Mouse (Mus musculus): ENCODE results near the gene H3f3a.

H3f3a gene

DNA sequence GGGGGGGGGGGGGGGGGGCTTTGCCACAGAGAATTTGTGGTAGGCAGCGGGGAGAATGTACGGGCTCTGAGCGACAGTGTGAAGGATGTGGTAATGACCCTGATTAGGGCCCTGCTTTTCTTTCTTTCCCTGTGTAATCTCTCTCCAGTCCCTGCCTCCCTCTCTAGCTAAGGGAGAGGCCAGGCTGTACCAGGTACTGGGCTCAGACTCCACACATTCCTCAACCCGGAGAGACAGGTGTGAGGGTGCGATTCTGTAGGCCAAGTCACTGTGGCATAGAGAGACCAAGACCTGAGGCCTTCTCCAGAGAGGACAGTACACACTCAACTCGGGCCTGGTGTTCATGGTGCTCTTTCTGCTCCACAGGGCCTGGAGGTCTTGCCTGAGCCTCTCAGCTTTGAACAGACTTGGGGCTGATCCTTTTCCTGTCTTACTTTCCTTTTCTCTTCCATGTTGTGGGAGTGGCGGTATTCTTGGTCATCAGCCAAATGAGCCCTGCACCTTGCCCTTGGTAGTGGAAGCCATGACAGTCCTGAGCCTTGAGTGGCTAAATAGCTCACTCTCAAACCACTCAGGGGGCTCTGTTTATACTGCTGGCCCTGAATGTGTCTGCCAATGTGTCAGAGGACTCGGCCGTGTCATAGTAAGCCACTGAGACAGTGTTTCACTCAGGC is 30.7 kb downstream of the H3f3a start:
- DNase-seq (ENCODE audit: low read depth, low spot score) = no peak

GRCm38 (mm10) chr1:180781250-180781649 is 32.5 kb downstream of the H3f3a start:
- DNase-seq (ENCODE audit: low read depth, low spot score) = no peak

DNA sequence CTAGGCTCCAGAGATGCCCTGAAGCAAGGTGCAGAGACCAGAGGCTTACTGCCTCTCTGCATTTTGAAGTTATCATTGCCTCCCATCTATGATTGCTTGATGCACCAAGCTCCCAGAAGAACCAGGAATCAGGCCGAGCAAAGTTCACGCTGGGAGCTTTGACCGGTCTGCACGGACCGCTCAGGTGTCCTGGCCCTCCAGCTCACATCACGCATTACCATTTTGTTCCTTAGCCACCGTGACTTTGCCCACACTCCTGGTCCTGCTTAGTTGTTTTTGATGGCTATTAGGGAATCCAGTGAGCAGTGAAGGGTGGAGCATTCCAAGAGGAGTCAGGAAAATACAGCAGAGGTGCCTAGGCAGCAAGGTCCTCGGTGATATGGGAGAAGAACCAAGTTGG is 33.5 kb downstream of the H3f3a start:
- DNase-seq (ENCODE audit: low read depth, low spot score) = no peak

- DNase-seq (ENCODE audit: low read depth, low spot score) = no peak
Observed at GRCm38 (mm10) chr1:180778941-180779340, 34.8 kb downstream of the H3f3a start.

- no peak for DNase-seq (ENCODE audit: low read depth, low spot score)
Observed at GRCm38 (mm10) chr1:180778403-180778754, 35.4 kb downstream of the H3f3a start.

DNA sequence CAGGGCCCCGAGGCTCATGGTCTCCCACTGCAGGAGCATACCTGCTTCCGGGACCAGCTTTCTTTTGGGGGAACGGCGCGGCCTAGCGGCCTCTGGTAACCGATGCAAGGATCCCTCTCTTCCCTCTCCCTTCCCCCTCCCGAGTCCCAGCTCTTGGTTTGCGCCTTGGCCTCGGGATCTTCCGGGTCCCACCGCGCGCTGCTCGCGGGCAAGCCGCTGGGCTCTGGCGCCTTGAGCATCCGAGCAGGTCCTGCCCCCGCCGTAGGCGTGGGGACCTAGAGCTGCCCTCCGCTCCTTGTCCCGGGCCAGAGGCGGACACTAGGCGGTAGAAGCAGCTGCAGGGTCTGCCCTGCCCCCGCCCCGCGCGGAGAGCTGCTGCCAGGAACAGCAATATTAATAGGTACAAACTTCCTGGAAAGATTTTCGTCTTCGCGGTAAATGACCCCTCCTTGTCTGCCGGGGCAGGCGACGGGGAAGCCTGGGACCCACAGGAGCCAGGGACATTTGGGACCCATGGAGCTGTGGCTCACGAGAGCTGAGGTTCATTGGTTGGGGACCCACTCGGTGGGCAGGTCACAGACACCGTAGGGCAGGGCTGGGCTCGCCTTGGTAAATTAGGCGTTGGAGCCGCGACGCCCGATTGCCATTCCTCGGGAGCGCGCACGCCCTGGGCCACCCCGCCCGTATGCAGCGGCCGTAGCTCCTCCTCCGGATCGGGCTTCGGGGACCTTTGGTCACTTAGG is 35.9 kb downstream of the H3f3a start:
- peak; percentile 49 for DNase-seq (ENCODE audit: low read depth, low spot score)

- no peak for DNase-seq (ENCODE audit: low read depth, low spot score)
Observed at GRCm38 (mm10) chr1:180777289-180777659, 36.5 kb downstream of the H3f3a start.

DNA sequence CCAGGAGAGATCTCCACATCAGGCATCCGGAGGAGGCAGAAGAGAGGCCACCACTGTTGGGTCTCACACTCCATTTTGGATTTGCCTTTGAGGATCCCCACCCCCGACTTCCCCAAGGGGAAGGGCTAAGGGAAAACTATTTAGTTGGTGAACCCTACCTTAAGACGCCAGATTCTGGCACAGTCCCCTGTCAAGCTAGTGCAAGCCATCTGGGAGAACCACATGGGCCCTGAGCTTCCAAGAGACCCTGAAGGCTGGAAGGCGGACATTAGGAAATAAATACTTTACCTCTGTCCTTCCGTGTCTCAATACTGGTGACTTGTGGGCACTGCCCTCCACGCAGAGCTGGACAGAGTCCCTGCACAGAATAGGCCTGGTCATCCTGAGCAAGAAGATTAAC is 37.2 kb downstream of the H3f3a start:
- DNase-seq (ENCODE audit: low read depth, low spot score) = no peak

- DNase-seq (ENCODE audit: low read depth, low spot score) = no peak
Observed at GRCm38 (mm10) chr1:180775849-180776493, 37.8 kb downstream of the H3f3a start.

DNA sequence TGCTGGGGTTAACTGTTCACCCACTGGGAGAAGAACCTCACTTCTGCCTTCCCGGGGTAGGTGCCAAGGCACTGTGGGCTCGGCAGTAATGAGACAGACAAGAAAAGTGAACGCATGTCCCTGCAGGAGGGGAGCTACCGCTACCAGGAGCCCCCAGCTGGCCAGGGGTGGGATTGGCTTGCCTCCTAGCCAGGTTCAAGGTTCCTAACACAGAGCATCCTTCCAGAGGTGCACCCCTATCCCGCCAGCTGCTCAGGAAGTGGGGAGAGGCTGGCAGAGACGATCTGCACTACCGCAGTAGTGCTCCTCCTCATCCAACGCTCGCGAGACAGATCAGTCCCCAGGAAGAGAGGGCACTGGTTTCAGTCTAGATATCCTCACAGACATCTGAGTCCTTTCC is 38.4 kb downstream of the H3f3a start:
- DNase-seq (ENCODE audit: low read depth, low spot score) = no peak

DNA sequence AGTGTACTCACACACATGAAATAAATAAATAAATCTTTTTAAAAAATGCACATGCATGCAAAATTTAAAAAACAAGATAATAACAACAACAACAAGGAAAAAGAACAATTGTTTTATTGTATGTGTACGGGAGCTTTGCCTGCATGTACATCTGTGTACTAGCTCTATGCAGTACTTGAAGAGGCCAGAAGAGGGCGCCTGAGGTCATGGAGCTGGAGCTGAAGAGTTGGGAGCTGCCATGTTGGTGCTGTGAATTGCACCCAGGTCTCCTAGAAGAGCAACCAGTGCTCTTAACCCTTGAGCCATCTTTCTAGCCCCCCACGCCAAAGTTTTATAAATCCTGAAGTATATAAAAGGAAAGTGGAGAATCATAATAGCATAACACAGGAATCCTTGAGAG is 39.1 kb downstream of the H3f3a start:
- DNase-seq (ENCODE audit: low read depth, low spot score) = no peak

DNA sequence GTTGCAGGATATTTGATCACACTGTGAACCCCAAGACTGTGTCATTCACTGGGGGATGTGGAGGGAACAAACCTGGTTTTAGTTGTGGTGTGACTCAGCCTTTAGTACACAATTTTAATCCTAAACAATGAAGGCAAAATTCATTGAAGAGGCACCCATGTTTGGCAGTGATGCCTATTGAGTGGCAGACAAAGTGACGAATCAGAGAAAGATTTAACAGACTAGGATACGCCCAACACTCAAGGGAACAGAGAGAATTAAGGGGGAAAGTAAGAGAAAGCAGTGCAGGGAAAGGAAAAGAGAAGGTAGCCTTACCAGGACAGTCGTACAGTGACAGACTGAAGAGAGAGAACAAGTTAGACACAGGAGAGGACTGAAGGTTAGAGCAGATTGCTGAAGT is 41.5 kb downstream of the H3f3a start:
- DNase-seq (ENCODE audit: low read depth, low spot score) = no peak

GRCm38 (mm10) chr1:180771722-180772121 is 42.0 kb downstream of the H3f3a start:
- no peak for DNase-seq (ENCODE audit: low read depth, low spot score)

- DNase-seq (ENCODE audit: low read depth, low spot score) = no peak
Observed at GRCm38 (mm10) chr1:180771306-180771705, 42.4 kb downstream of the H3f3a start.

DNA sequence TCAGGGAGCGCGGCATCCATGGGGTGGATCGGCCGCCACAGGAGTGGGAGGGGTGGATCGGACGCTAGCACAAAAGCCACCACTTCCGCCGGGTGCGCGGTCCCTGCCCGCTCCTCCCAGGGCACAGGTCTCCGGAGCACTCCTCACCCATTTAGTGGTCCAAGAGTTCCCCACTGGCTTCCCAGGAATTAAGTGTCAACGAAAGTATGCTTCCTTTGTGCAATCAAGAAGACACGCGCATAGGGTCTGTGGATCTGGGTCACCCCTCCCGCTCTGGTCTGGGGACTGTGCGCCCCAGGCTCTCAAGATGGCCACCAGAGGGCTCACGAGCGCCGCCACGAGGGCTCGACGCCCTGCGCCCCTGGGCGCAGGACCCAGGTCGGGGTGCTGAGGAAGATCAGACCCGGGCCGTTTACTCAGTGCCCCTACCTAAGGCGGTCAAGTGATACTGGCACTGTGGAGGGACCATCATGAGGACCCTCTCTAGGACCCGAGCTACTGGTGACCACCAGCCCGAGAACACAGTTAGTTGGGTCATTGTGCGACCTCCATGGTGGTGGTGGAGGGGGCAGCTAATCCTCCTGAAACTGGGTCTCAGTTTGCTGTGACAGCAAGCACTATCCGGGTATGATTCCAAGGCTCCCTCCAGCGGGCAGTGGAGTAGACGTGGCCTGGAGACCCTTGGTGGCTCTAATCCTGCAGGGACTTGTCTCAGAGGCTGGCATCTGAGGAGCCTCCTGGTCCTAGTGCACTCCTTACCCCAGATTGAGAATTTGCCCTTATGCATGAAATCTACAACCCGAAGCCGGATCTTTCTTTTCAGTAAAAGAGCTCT is 45.2 kb downstream of the H3f3a start:
- DNase-seq (ENCODE audit: low read depth, low spot score) = peak; percentile 56

- no peak for DNase-seq (ENCODE audit: low read depth, low spot score)
Observed at GRCm38 (mm10) chr1:180767541-180768333, 46.0 kb downstream of the H3f3a start.

DNA sequence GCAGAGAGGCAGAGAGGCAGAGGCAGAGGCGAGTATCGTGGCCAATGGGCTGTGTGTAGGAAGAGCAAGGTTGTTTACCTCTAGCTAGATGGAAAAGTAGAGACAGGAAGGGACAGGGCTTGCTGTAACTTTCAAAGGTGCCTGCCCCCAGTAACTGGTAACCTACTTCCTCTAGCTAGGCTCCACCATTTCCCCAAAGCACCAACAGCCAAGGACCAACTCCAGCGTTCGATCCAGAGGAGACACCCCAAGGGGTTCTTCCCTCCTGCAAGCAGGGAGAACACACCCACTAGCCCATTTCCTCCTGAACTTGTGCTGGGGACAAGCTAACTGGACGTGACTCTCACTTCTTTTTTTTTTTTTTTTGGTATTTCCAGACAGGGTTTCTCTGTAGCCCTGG is 47.2 kb downstream of the H3f3a start:
- DNase-seq (ENCODE audit: low read depth, low spot score) = no peak

DNA sequence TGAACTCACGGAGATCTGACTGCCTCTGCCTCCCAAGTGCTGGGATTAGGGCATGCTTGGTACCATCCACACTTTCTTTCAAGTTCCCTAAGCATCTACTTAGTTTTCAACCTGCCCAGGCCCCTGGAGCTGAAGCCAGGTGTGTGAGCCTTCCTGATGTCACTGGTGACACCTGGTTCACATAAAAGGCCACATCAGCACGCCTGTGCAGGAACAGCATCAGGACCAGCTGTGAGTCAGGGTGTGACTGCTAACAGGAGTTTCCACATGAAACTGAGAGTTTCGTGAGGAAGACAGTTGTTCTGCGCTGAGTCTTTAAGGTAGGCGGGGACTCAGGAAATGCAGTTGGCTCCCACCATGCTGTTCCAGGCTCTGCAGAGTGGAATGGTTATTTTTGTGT is 48.4 kb downstream of the H3f3a start:
- no peak for DNase-seq (ENCODE audit: low read depth, low spot score)

GRCm38 (mm10) chr1:180763828-180764227 is 49.9 kb downstream of the H3f3a start:
- DNase-seq (ENCODE audit: low read depth, low spot score) = peak; percentile 69

GRCm38 (mm10) chr1:180763307-180763706 is 50.4 kb downstream of the H3f3a start:
- DNase-seq (ENCODE audit: low read depth, low spot score) = no peak

DNA sequence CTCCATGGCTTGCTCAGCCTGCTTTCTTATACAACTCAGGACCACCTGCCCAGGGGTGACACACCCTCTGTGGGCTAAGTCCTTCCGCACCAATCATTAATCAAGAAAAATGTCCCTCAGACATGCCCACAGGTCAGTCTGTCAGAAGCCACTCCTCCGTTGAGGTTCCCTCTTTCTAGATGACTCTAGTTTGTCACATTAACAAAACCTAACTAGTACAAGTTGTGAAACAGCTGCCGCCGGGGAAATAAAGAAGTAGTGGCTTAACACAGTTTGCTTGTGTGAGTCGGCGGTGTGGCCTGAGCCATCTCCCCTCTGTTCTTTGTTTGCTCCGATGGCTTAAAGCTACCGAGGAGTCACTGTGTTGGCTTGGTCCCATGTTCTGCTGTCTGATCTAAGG is 51.1 kb downstream of the H3f3a start:
- DNase-seq (ENCODE audit: low read depth, low spot score) = no peak
